Mouse (Mus musculus) cerebellum, adult 11 months (tissue): ENCODE measurements around the gene Scd3.
"Not testable (repeated sequence)": the region's sequence is repeated elsewhere in the genome, so short reads cannot be mapped to it uniquely, and the experiment has no call there.

Source experiments
- DNase-seq: peaks from one replicate; pipeline ENCODE4 v3.0.0; 2022

Gene Scd3

GRCm38 (mm10) chr19:44275418-44275817, 72.3 kb downstream of the Scd3 start:
- DNase-seq, result no peak

DNA sequence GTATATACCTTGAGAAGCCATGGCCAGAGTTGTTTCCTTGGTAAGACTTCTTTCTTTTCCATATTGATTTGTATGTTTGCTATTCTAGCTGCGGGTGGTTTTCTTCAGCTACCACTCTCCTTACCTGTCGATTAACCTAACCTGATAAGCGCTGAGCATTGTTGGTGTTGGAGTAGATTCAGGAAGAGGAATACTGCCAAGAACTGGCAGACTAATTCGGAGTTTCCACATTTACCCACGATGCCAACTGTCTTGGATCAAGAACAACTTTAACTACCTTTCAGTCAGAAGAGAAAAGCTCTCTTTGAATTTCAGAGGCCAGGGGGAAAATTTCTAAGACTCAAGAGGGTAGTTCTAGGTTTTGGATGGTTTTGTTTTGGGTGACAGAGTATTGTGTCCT, 73.8 kb downstream of the Scd3 start:
- DNase-seq, result no peak

GRCm38 (mm10) chr19:44277931-44278330, 74.9 kb downstream of the Scd3 start:
- DNase-seq, result no peak

DNA sequence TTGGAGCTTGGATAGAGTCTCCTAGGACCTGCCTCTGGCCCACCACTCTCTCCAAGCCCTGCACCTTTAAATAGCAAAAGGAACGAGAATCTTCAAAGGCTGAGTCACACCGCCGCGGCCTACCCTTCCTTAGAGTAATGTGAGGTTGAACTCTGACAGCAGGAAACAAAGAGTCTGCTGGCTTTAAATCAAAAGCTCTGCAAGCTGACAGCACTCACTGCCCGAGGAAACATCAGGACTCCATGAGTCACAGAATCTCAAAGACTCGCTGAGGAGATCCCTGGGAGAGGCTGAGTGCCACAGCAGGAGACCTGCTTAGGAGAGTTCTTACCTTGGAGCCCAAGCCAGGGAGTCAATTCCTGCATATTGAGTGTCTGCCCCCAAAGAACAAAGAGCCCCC, 77.7 kb downstream of the Scd3 start:
- no peak for DNase-seq

DNA sequence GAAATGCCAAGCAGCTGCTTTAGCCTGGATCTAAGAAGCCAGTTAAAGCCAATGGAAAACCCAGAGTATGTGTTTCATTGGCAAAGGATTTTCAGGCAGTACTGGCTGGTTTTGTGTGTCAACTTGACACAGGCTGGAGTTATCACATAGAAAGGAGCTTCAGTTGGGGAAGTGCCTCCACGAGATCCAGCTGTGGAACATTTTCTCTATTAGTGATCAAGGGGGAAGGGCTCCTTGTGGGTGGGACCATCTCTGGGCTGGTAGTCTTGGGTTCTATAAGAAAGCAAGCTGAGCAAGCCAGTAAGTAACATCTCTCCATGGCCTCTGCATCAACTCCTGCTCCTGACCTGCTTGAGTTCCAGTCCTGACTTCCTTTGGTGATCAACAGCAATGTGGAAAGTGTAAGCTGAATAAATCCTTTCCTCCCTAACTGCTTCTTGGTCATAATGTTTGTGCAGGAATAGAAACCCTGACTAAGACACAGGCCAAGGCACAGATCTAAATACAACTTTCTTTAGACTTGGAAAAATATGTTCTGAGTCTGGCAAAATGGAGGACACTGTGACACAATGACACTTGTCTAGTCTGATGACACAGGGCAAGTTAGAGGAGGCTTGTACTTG, 78.9 kb downstream of the Scd3 start:
- not testable (repeated sequence) for DNase-seq

GRCm38 (mm10) chr19:44282534-44283156, 79.6 kb downstream of the Scd3 start:
- no peak for DNase-seq

GRCm38 (mm10) chr19:44283157-44284024, 80.3 kb downstream of the Scd3 start:
- DNase-seq, result no peak

DNA sequence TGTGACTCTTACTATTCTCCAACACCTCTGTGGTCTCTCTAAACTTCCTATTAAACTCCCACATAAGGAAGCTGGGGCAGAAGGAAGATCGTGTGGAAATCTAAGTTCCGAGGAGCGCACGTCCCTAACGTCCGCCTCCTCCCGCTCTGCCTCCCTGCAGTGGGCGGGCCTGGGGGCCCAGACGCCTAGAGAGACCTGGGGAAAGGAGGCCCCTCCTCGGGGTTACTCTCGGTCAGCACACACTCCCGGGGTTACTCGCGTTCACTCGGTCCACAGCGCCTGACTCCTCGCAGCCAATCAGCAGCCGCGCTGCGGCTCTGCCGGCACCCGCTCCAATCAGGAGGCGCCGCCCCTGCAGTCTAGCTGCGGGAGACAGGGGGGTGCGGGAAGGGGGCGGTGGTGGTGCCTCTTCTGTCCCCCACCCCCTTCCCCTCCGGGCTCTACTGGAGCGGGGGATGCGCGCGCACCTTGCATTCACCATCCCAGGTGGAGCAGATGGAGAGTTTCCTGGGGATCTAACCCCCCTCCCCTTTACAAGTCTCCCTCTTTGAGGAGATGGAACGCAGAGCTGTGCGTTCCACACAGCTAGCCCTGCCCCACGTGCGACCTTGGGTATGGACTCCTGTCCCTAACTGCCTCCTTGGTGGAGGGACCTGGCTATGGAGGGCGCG, 81.1 kb downstream of the Scd3 start:
- DNase-seq, result peak; percentile 88

DNA sequence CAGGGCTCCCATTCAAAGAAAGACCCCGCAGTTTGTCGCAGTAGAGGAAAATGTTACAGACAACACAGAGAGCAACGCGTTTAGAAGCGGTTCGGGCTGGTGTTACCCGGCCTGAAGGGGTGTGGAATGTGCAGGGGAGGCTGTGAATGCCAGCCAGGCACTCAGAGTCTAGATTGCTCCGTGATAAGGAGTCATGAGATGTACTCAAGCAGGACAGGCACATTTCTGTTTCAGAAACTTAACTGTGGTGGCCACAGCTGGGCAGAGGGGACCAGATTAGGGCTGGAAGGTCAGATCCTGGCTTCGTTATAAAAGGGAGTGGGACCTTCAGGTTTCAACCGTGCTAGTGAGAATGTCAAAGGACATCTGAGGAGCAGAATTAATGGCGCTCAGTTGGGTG, 81.7 kb downstream of the Scd3 start:
- DNase-seq, result no peak

GRCm38 (mm10) chr19:44285554-44285953, 82.5 kb downstream of the Scd3 start:
- no peak for DNase-seq

- no peak for DNase-seq
Measured at GRCm38 (mm10) chr19:44286109-44286508, 83.0 kb downstream of the Scd3 start.

DNA sequence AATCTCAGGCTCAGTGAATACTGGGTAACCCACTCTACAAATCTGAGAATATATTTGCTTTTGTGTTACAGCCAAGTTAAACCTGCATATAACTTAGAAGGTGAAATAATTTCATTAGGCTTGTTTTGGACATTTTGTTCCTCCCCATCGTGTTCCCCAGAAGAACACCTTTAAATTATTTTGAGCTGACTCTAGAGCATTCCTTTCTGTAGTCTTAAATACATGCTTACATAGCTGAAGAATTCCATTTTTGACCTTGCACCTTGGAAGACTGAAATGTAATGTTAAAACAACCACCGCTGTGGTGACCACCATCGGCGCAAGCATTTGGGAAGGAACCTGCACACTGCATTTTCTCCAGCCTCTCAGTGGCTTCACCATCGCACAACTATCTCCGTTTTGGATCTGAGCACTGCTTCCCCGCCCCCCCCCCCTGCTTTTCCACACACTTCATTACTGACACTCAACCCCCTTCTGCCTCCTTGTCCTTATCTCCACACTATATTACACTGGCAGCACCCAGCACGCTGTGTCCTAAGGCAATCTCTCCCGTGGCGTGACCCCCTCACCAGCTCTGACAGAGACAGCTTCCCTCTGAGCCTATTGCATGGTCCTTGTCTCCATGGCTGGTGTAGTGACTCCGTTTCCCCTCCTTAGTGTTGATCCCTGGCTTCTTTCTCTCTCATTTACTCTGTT, 84.5 kb downstream of the Scd3 start:
- no peak for DNase-seq

GRCm38 (mm10) chr19:44292083-44292482, 89.0 kb downstream of the Scd3 start:
- DNase-seq, result no peak

DNA sequence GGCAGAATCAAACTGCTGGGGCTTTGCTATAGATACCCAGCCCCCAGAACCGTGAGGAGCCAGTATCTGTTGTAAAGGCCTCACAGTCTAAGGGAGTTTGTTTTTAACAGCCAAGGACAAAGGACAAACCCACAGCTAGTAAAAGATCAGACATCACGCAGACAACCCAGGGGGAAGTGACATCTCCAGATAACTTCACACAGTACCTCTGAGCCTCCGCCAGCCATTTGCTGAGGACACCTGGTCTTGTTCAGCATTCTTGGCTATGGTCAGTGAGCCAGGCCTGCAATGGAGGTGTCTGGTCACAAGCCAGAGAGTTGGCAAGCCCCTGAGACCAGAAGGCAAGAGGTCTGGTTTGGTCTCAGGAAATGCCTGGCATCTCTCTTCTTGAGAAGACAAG, 89.4 kb downstream of the Scd3 start:
- DNase-seq, result peak; percentile 87

GRCm38 (mm10) chr19:44292941-44293768, 90.1 kb downstream of the Scd3 start, which contains the start of gene Scd2:
TSS of gene Scd2 (plus strand) at chr19:44293674.
- DNase-seq, result peak; percentile 52
